Mouse (Mus musculus): ENCODE results near the gene Abca17. TPM values are rescaled to one million over a fixed set of nuclear protein-coding genes. Genes with fewer than 3 reads are reported as not detected.
A peak's percentile ranks its signal among the peaks of the same experiment; 100 is the strongest.

Abca17 gene
- polyA plus RNA-seq (2014; fragmentation: Nextera tagmentation; extraction: Ambion mirVana) = 0.19 TPM in 1 of 2 replicates, not detected in the other

- peaks cover 11% of the 10 kb centered on the region for H3K27me3 ChIP-seq (replicated peaks; ENCODE audit: control insufficient read depth, insufficient read depth, low read length)
- peaks cover 33% of the 10 kb centered on the region for H3K4me1 ChIP-seq (replicated peaks; ENCODE audit: control insufficient read depth, insufficient read depth, low read length)
- ATAC-seq (replicated peaks; ENCODE audit: low FRiP score) (no peak), DNase-seq (ENCODE audit: low spot score) (no peak)
- H3K27ac ChIP-seq (ENCODE audit: low read depth, low read length) = peak within 1 kb of the TSS; percentile 94
- H3K9ac ChIP-seq (ENCODE audit: low read depth, low read length) = peak within 1 kb of the TSS; percentile 91
- WGBS = 4% methylated on average over 42 of the region's 42 CpGs
- peak within 1 kb of the TSS; percentile 99 for H3K4me2 ChIP-seq
- peak within 1 kb of the TSS; percentile 83 for H3K4me3 ChIP-seq (ENCODE audit: low read depth, low read length)
- H3K9me3 ChIP-seq (ENCODE audit: control insufficient read depth, low read length) = no peaks in the 10 kb centered on the region
- H3K36me3 ChIP-seq (ENCODE audit: control insufficient read depth, insufficient read depth, low read length) = no peaks in the 10 kb centered on the region
Observed at GRCm38 (mm10) chr17:24350926-24351759, at the start of gene Abca17. Gene Abca17, minus strand, starts transcription at chr17:24351068.

- ATAC-seq (replicated peaks; ENCODE audit: low FRiP score) (no peak), DNase-seq (ENCODE audit: low spot score) (no peak)
- peaks cover 9% of the 10 kb centered on the region; the same call in 1 of the 2 replicates for H3K36me3 ChIP-seq (ENCODE audit: control insufficient read depth, insufficient read depth, low read length)
- no peaks in the 10 kb centered on the region for H3K4me1 ChIP-seq (replicated peaks; ENCODE audit: control insufficient read depth, insufficient read depth, low read length)
- no peaks in the 10 kb centered on the region for H3K9me3 ChIP-seq (ENCODE audit: control insufficient read depth, low read length)
- 82% methylated on average over 7 of the region's 7 CpGs for WGBS
- H3K9ac ChIP-seq (ENCODE audit: low read depth, low read length) = no peak overlapping the region
- no peak overlapping the region for H3K27ac ChIP-seq (ENCODE audit: low read depth, low read length)
- H3K27me3 ChIP-seq (replicated peaks; ENCODE audit: control insufficient read depth, insufficient read depth, low read length) = no peaks in the 10 kb centered on the region
- no peak overlapping the region for H3K4me3 ChIP-seq (ENCODE audit: low read depth, low read length)
- no peak overlapping the region for H3K4me2 ChIP-seq
Observed at GRCm38 (mm10) chr17:24394456-24394855, 43.6 kb upstream of the Abca17 start.

GRCm38 (mm10) chr17:24393527-24393926 lies 42.7 kb upstream of the Abca17 start:
- WGBS = 53% methylated on average over 4 of the region's 4 CpGs
- ATAC-seq (replicated peaks; ENCODE audit: low FRiP score) (no peak), DNase-seq (ENCODE audit: low spot score) (no peak)
- no peak overlapping the region for H3K4me3 ChIP-seq (ENCODE audit: low read depth, low read length)
- no peaks in the 10 kb centered on the region for H3K9me3 ChIP-seq (ENCODE audit: control insufficient read depth, low read length)
- H3K4me1 ChIP-seq (replicated peaks; ENCODE audit: control insufficient read depth, insufficient read depth, low read length) = no peaks in the 10 kb centered on the region
- peaks cover 9% of the 10 kb centered on the region; the same call in 1 of the 2 replicates for H3K36me3 ChIP-seq (ENCODE audit: control insufficient read depth, insufficient read depth, low read length)
- H3K9ac ChIP-seq (ENCODE audit: low read depth, low read length) = no peak overlapping the region
- H3K27ac ChIP-seq (ENCODE audit: low read depth, low read length) = no peak overlapping the region
- H3K4me2 ChIP-seq = no peak overlapping the region
- H3K27me3 ChIP-seq (replicated peaks; ENCODE audit: control insufficient read depth, insufficient read depth, low read length) = no peaks in the 10 kb centered on the region

GRCm38 (mm10) chr17:24391149-24391548 lies 40.3 kb upstream of the Abca17 start:
- 68% methylated on average over 8 of the region's 8 CpGs for WGBS
- Histone ChIP-seq H3K27ac (ENCODE audit: low read depth, low read length) (no peak overlapping the region; the same call in 1 of the 2 replicates), H3K4me2 (no peak overlapping the region), H3K4me1 (replicated peaks; ENCODE audit: control insufficient read depth, insufficient read depth, low read length) (no peaks in the 10 kb centered on the region), H3K27me3 (replicated peaks; ENCODE audit: control insufficient read depth, insufficient read depth, low read length) (no peaks in the 10 kb centered on the region), H3K4me3 (ENCODE audit: low read depth, low read length) (no peak overlapping the region), H3K36me3 (ENCODE audit: control insufficient read depth, insufficient read depth, low read length) (peaks cover 14% of the 10 kb centered on the region), H3K9ac (ENCODE audit: low read depth, low read length) (no peak overlapping the region), H3K9me3 (ENCODE audit: control insufficient read depth, low read length) (no peaks in the 10 kb centered on the region)
- DNase-seq (ENCODE audit: low spot score) = no peak
- no peak for ATAC-seq (replicated peaks; ENCODE audit: low FRiP score)

- 7% methylated on average over 2 of the region's 2 CpGs for WGBS
- H3K36me3 ChIP-seq (ENCODE audit: control insufficient read depth, insufficient read depth, low read length) = peaks cover 18% of the 10 kb centered on the region
- H3K4me1 ChIP-seq (replicated peaks; ENCODE audit: control insufficient read depth, insufficient read depth, low read length) = no peaks in the 10 kb centered on the region
- H3K4me3 ChIP-seq (ENCODE audit: low read depth, low read length) = no peak overlapping the region
- no peak overlapping the region for H3K4me2 ChIP-seq
- no peak for ATAC-seq (replicated peaks; ENCODE audit: low FRiP score)
- no peak overlapping the region for H3K9ac ChIP-seq (ENCODE audit: low read depth, low read length)
- H3K27me3 ChIP-seq (replicated peaks; ENCODE audit: control insufficient read depth, insufficient read depth, low read length) = no peaks in the 10 kb centered on the region
- peak; percentile 49 for DNase-seq (ENCODE audit: low spot score)
- H3K9me3 ChIP-seq (ENCODE audit: control insufficient read depth, low read length) = no peaks in the 10 kb centered on the region
- no peak overlapping the region for H3K27ac ChIP-seq (ENCODE audit: low read depth, low read length)
Observed at GRCm38 (mm10) chr17:24389865-24390264, 39.0 kb upstream of the Abca17 start.

GRCm38 (mm10) chr17:24388711-24389110 lies 37.8 kb upstream of the Abca17 start:
- ATAC-seq (replicated peaks; ENCODE audit: low FRiP score) (no peak), DNase-seq (ENCODE audit: low spot score) (no peak)
- no peaks in the 10 kb centered on the region for H3K9me3 ChIP-seq (ENCODE audit: control insufficient read depth, low read length)
- 89% methylated on average over 5 of the region's 5 CpGs for WGBS
- H3K36me3 ChIP-seq (ENCODE audit: control insufficient read depth, insufficient read depth, low read length) = peaks cover 23% of the 10 kb centered on the region
- H3K4me3 ChIP-seq (ENCODE audit: low read depth, low read length) = no peak overlapping the region
- no peak overlapping the region for H3K9ac ChIP-seq (ENCODE audit: low read depth, low read length)
- H3K4me1 ChIP-seq (replicated peaks; ENCODE audit: control insufficient read depth, insufficient read depth, low read length) = no peaks in the 10 kb centered on the region
- no peaks in the 10 kb centered on the region for H3K27me3 ChIP-seq (replicated peaks; ENCODE audit: control insufficient read depth, insufficient read depth, low read length)
- H3K4me2 ChIP-seq = no peak overlapping the region
- no peak overlapping the region for H3K27ac ChIP-seq (ENCODE audit: low read depth, low read length)

GRCm38 (mm10) chr17:24383789-24384188 lies 32.9 kb upstream of the Abca17 start:
- no peak for DNase-seq (ENCODE audit: low spot score)

GRCm38 (mm10) chr17:24378496-24378895 lies 27.6 kb upstream of the Abca17 start:
- ATAC-seq (replicated peaks; ENCODE audit: low FRiP score) = no peak
- no peak overlapping the region for H3K4me3 ChIP-seq (ENCODE audit: low read depth, low read length)
- DNase-seq (ENCODE audit: low spot score) = no peak
- H3K4me1 ChIP-seq (replicated peaks; ENCODE audit: control insufficient read depth, insufficient read depth, low read length) = peaks cover 22% of the 10 kb centered on the region
- H3K9me3 ChIP-seq (ENCODE audit: control insufficient read depth, low read length) = no peaks in the 10 kb centered on the region
- no peaks in the 10 kb centered on the region for H3K27me3 ChIP-seq (replicated peaks; ENCODE audit: control insufficient read depth, insufficient read depth, low read length)
- no peak overlapping the region; the same call in 1 of the 2 replicates for H3K27ac ChIP-seq (ENCODE audit: low read depth, low read length)
- no peak overlapping the region for H3K4me2 ChIP-seq
- 78% methylated on average over 2 of the region's 2 CpGs for WGBS
- no peak overlapping the region for H3K9ac ChIP-seq (ENCODE audit: low read depth, low read length)
- H3K36me3 ChIP-seq (ENCODE audit: control insufficient read depth, insufficient read depth, low read length) = peaks cover 29% of the 10 kb centered on the region

More at GRCm38 (mm10) chr17:24383789-24384188, 32.9 kb upstream of the Abca17 start:
- no peak overlapping the region for H3K27ac ChIP-seq (ENCODE audit: low read depth, low read length)
- H3K4me3 ChIP-seq (ENCODE audit: low read depth, low read length) = no peak overlapping the region
- no peaks in the 10 kb centered on the region for H3K9me3 ChIP-seq (ENCODE audit: control insufficient read depth, low read length)
- no peaks in the 10 kb centered on the region for H3K27me3 ChIP-seq (replicated peaks; ENCODE audit: control insufficient read depth, insufficient read depth, low read length)
- H3K4me2 ChIP-seq = no peak overlapping the region
- no peaks in the 10 kb centered on the region for H3K4me1 ChIP-seq (replicated peaks; ENCODE audit: control insufficient read depth, insufficient read depth, low read length)
- H3K9ac ChIP-seq (ENCODE audit: low read depth, low read length) = no peak overlapping the region
- WGBS = 83% methylated on average over 8 of the region's 8 CpGs
- peaks cover 30% of the 10 kb centered on the region for H3K36me3 ChIP-seq (ENCODE audit: control insufficient read depth, insufficient read depth, low read length)
- ATAC-seq (replicated peaks; ENCODE audit: low FRiP score) = no peak

- Histone ChIP-seq H3K27me3 (replicated peaks; ENCODE audit: control insufficient read depth, insufficient read depth, low read length) (no peaks in the 10 kb centered on the region), H3K9ac (ENCODE audit: low read depth, low read length) (no peak overlapping the region), H3K4me2 (no peak overlapping the region), H3K36me3 (ENCODE audit: control insufficient read depth, insufficient read depth, low read length) (peaks cover 28% of the 10 kb centered on the region), H3K27ac (ENCODE audit: low read depth, low read length) (no peak overlapping the region), H3K4me1 (replicated peaks; ENCODE audit: control insufficient read depth, insufficient read depth, low read length) (peaks cover 22% of the 10 kb centered on the region), H3K4me3 (ENCODE audit: low read depth, low read length) (no peak overlapping the region), H3K9me3 (ENCODE audit: control insufficient read depth, low read length) (no peaks in the 10 kb centered on the region)
- 79% methylated on average over 6 of the region's 6 CpGs for WGBS
- DNase-seq (ENCODE audit: low spot score) (no peak), ATAC-seq (replicated peaks; ENCODE audit: low FRiP score) (peak; percentile 74)
Observed at GRCm38 (mm10) chr17:24375886-24376285, 25.0 kb upstream of the Abca17 start.
